Mouse (Mus musculus) mesoderm, embryonic 11.5 days (tissue): Measurements from ENCODE around the gene Wdr27.
"Not testable (repeated sequence)": the region's sequence is repeated elsewhere in the genome, so short reads cannot be mapped to it uniquely, and the experiment has no call there.

Source experiments
- DNase-seq: peaks from one replicate; pipeline ENCODE4 v3.0.0-alpha.2; 2012; ENCODE audit warnings: low read depth, low spot score

Gene Wdr27

GRCm38 (mm10) chr17:14943009-14943728, at the start of gene Wdr27, which contains the start of gene 1600012H06Rik:
Wdr27 (minus strand) TSS chr17:14943158.
1600012H06Rik (plus strand) TSS chr17:14943184.
- DNase-seq = peak; percentile 99

- not testable (repeated sequence) for DNase-seq
These were observed 49.7 kb upstream of the Wdr27 start for GRCm38 (mm10) chr17:14992522-14993138.

- DNase-seq = not testable (repeated sequence)
These were observed 47.3 kb upstream of the Wdr27 start for GRCm38 (mm10) chr17:14990116-14990702.

GRCm38 (mm10) chr17:14978362-14979038, 35.5 kb upstream of the Wdr27 start, which contains the start of the genes 9030025P20Rik and Gm3417:
9030025P20Rik (plus strand) TSS chr17:14978468.
Gm3417 (minus strand) TSS chr17:14978790.
- not testable (repeated sequence) for DNase-seq

GRCm38 (mm10) chr17:14977718-14978361, 34.9 kb upstream of the Wdr27 start:
- not testable (repeated sequence) for DNase-seq

GRCm38 (mm10) chr17:14968373-14968913, 25.5 kb upstream of the Wdr27 start:
- not testable (repeated sequence) for DNase-seq

GRCm38 (mm10) chr17:14961557-14962154, 18.7 kb upstream of the Wdr27 start:
- DNase-seq = not testable (repeated sequence)

- DNase-seq = peak; percentile 8
These were observed 18.1 kb upstream of the Wdr27 start, which contains the start of gene Phf10 for GRCm38 (mm10) chr17:14960951-14961556. Phf10 (minus strand) TSS chr17:14961273.

- DNase-seq = peak; percentile 24
These were observed 17.6 kb upstream of the Wdr27 start for GRCm38 (mm10) chr17:14960520-14960919.

GRCm38 (mm10) chr17:14959979-14960378, 17.0 kb upstream of the Wdr27 start:
- DNase-seq = no peak

GRCm38 (mm10) chr17:14958686-14959327, 15.8 kb upstream of the Wdr27 start:
- DNase-seq = no peak

- no peak for DNase-seq
These were observed 10.5 kb upstream of the Wdr27 start for GRCm38 (mm10) chr17:14953452-14953851.

GRCm38 (mm10) chr17:14949161-14949827, 6.3 kb upstream of the Wdr27 start:
- no peak for DNase-seq

GRCm38 (mm10) chr17:14944551-14944950, 1.6 kb upstream of the Wdr27 start:
- DNase-seq = no peak

GRCm38 (mm10) chr17:14943729-14944059, 736 bp upstream of the Wdr27 start:
- DNase-seq = peak; percentile 16

GRCm38 (mm10) chr17:14942181-14942580, 777 bp downstream of the Wdr27 start:
- DNase-seq = not testable (repeated sequence)

- no peak for DNase-seq
These were observed 6.9 kb downstream of the Wdr27 start for GRCm38 (mm10) chr17:14935841-14936605.

- DNase-seq = not testable (repeated sequence)
These were observed 7.7 kb downstream of the Wdr27 start for GRCm38 (mm10) chr17:14935280-14935679.
